Mouse (Mus musculus): ENCODE results near the gene Mapt. TPM values are rescaled to one million over a fixed set of nuclear protein-coding genes. Genes with fewer than 3 reads are reported as not detected.

Mapt gene
- polyA plus RNA-seq (2017; shearing (Covaris generic)) = 0.12 TPM

GRCm38 (mm10) chr11:104231041-104231911, at the start of gene Mapt:
Mapt (plus strand) TSS chr11:104231390.

GRCm38 (mm10) chr11:104186135-104186836, 44.9 kb upstream of the Mapt start, which contains the start of gene Sppl2c:
Sppl2c (plus strand) TSS chr11:104186327.

Other genes with a start within 250 kb of the Mapt start
- gene Crhr1, start 98.5 kb upstream of the Mapt start, polyA plus RNA-seq (2017; shearing (Covaris generic)) = not detected
- not detected for gene Sppl2c, start 45.1 kb upstream of the Mapt start, polyA plus RNA-seq (2017; shearing (Covaris generic))
- 64.2 TPM for gene Kansl1, start 237.5 kb downstream of the Mapt start, polyA plus RNA-seq (2017; shearing (Covaris generic))